ENCODE assay signal across 20 mouse cellular contexts in the genomic region with DNA sequence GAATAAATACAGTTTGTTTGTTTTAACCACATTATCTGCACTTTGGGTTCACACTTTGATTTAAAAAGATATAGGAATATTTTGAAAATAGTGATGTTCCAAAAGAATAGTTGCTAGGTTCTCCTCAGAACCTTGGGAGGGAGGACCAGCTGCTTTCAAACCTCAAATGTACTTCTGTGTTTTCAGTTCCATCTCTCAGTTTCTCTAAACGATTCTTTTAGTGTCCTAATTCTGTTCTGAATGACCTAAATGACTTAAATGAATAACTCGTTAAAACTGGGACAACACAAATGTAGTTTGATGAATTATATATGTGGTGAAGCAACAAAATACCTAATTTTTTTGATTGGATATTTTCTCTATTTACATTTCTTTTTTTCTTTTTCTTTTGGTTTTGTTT. TPM values are rescaled to one million over a fixed set of nuclear protein-coding genes. Genes with fewer than 3 reads are reported as not detected.
DNase-seq lines count a peak whose midpoint lies in the region; ATAC-seq and TF ChIP-seq lines count a peak whose summit lies in the region.
"Had no signal": no experiment of that assay in that cellular context is flagged by ENCODE, and none has a peak within 500 bp of the region (broad histone marks: within the 10 kb centered on the region; RNA-seq: fewer than 3 reads in every experiment).

No protein-coding gene starts in this region.

- peak overlapping the region; percentile 35 for H3K4me2 ChIP-seq in forebrain, embryonic 14.5 days (ENCODE audit: low read length)
- H3K4me2 ChIP-seq in hindbrain, embryonic 15.5 days = peak overlapping the region; percentile 80
- H3K4me2 ChIP-seq in neural tube, embryonic 13.5 days = peak overlapping the region; percentile 78

- H3K36me3 ChIP-seq in forebrain, embryonic 14.5 days (ENCODE audit: control insufficient read depth, insufficient read depth, low read length) = no peaks in the 10 kb centered on the region
- H3K36me3 ChIP-seq in hindbrain, embryonic 15.5 days = no peaks in the 10 kb centered on the region
- H3K36me3 ChIP-seq in neural tube, embryonic 13.5 days = peaks cover 9% of the 10 kb centered on the region; the same call in 1 of the 2 replicates

- WGBS in forebrain, embryonic 14.5 days = 65% methylated on average over 2 of the region's 2 CpGs
- WGBS in hindbrain, embryonic 15.5 days = 73% methylated on average over 2 of the region's 2 CpGs
- 82% methylated on average over 2 of the region's 2 CpGs for WGBS in neural tube, embryonic 13.5 days

- no peak overlapping the region for H3K9ac ChIP-seq in forebrain, embryonic 14.5 days (ENCODE audit: low read length)
- H3K9ac ChIP-seq in hindbrain, embryonic 15.5 days = 0 out of 2 replicates have a peak overlapping the region, but pooled peaks have one; percentile 16
- no peak overlapping the region for H3K9ac ChIP-seq in neural tube, embryonic 13.5 days
- H3K9ac ChIP-seq: kidney, embryonic 15.5 days had no signal

- no peak for TF ChIP-seq CTCF in layer of hippocampus, adult 2 months (conservative IDR thresholded peaks at IDR 0.05)

- peaks cover 3% of the 10 kb centered on the region; the same call in 1 of the 2 replicates for H3K4me1 ChIP-seq in forebrain, embryonic 14.5 days (ENCODE audit: control insufficient read depth, insufficient read depth, low read length)
- peaks cover 29% of the 10 kb centered on the region for H3K4me1 ChIP-seq in hindbrain, embryonic 15.5 days (replicated peaks)
- H3K4me1 ChIP-seq in neural tube, embryonic 13.5 days (replicated peaks) = peaks cover 22% of the 10 kb centered on the region

- DNase-seq in layer of hippocampus, adult 2 months (ENCODE audit: low spot score in 2 of 2) = no peak
- no peak for DNase-seq in layer of hippocampus, postnatal 14 days (ENCODE audit: low spot score in 2 of 2)
- no peak for DNase-seq in forebrain, embryonic 14.5 days (ENCODE audit: low spot score)
- DNase-seq in kidney, adult 18-20 months = no peak
- no peak for DNase-seq in adrenal gland, postnatal 14 days
- DNase-seq: B cell, adult 2 months; cerebellum, adult 8-10 months; heart, postnatal 10 days; layer of hippocampus, postnatal 36 days; left cerebral cortex, postnatal 4 days; lung, adult 18-20 months; lung, postnatal 36 days; thymus, postnatal 14 days had no signal

- no peaks in the 10 kb centered on the region for H3K27me3 ChIP-seq in forebrain, embryonic 14.5 days (replicated peaks; ENCODE audit: control insufficient read depth, insufficient read depth, low read length)
- no peaks in the 10 kb centered on the region for H3K27me3 ChIP-seq in hindbrain, embryonic 15.5 days
- no peaks in the 10 kb centered on the region for H3K27me3 ChIP-seq in neural tube, embryonic 13.5 days
- H3K27me3 ChIP-seq: embryonic facial prominence, embryonic 12.5 days; kidney, embryonic 15.5 days had no signal

- 0 out of 2 replicates have a peak overlapping the region, but pooled peaks have one; percentile 99 for H3K27ac ChIP-seq in layer of hippocampus, adult 2 months
- no peak overlapping the region for H3K27ac ChIP-seq in forebrain, embryonic 14.5 days (ENCODE audit: low read depth, low read length)
- H3K27ac ChIP-seq in hindbrain, embryonic 15.5 days (replicated peaks) = no peak overlapping the region
- H3K27ac ChIP-seq in neural tube, embryonic 13.5 days (replicated peaks) = no peak overlapping the region
- H3K27ac ChIP-seq: embryonic facial prominence, embryonic 12.5 days; heart, embryonic 10.5 days; kidney, embryonic 15.5 days; stomach, postnatal 0 days had no signal

- no peak for ATAC-seq in forebrain, embryonic 14.5 days
- ATAC-seq in hindbrain, embryonic 15.5 days (ENCODE audit: low FRiP score, low read depth) = no peak
- no peak for ATAC-seq in neural tube, embryonic 13.5 days (ENCODE audit: low read depth)
- ATAC-seq: activated CD4-positive, CD25-positive, alpha-beta regulatory T cell, adult 4 months had no signal

- H3K9me3 ChIP-seq in forebrain, embryonic 14.5 days (replicated peaks; ENCODE audit: control insufficient read depth, low read length) = no peaks in the 10 kb centered on the region
- no peaks in the 10 kb centered on the region for H3K9me3 ChIP-seq in hindbrain, embryonic 15.5 days
- no peaks in the 10 kb centered on the region for H3K9me3 ChIP-seq in neural tube, embryonic 13.5 days
- H3K9me3 ChIP-seq: embryonic facial prominence, embryonic 12.5 days; heart, embryonic 10.5 days; kidney, embryonic 15.5 days had no signal

- H3K4me3 ChIP-seq in layer of hippocampus, adult 2 months = peak overlapping the region; percentile 94
- H3K4me3 ChIP-seq in forebrain, embryonic 14.5 days (ENCODE audit: low read depth, low read length) = peak overlapping the region; percentile 5; the same call in 1 of the 2 replicates
- H3K4me3 ChIP-seq in hindbrain, embryonic 15.5 days = peak overlapping the region; percentile 22
- H3K4me3 ChIP-seq in neural tube, embryonic 13.5 days = 0 out of 2 replicates have a peak overlapping the region, but pooled peaks have one; percentile 16

RNA-seq across cellular contexts. Expression of gene Ccdc88a, which starts 3.2 kb away (rescaled TPM):
- total RNA-seq in layer of hippocampus, adult 2 months (2021) = 10 to 100 TPM; 62.8 to 69.3 TPM
- total RNA-seq in layer of hippocampus, postnatal 14 days (2021) = 10 to 100 TPM; 72.8 to 76.6 TPM
- polyA plus RNA-seq in forebrain, embryonic 14.5 days (2014; fragmentation: Nextera tagmentation; extraction: Ambion mirVana) = 41.3 and 60.1 TPM in 2 replicates
- 84.5 and 87.8 TPM in 2 replicates for polyA plus RNA-seq in hindbrain, embryonic 15.5 days (2015; fragmentation: Nextera tagmentation; extraction: Ambion mirVana)
- 71.9 and 74.4 TPM in 2 replicates for polyA plus RNA-seq in neural tube, embryonic 13.5 days (2015; fragmentation: Nextera tagmentation; extraction: Ambion mirVana)
- 19.9 and 24.4 TPM in 2 replicates for total RNA-seq in adrenal gland, postnatal 14 days (2021)

Comparison
In these comparisons a context has a peak if more than half of its experiments do, and no peak if none do; other contexts are left out.
1. H3K4me3 ChIP-seq: peak in every context shown above with its lines; median percentile 94 in layer of hippocampus, adult 2 months; 22 in hindbrain, embryonic 15.5 days; 16 in neural tube, embryonic 13.5 days; 5 in forebrain, embryonic 14.5 days.